Mouse (Mus musculus) naive thymus-derived CD4-positive, alpha-beta T cell, adult 5 months (primary cell): Measurements from ENCODE around the gene Ctnna2. TPM values are rescaled to one million over a fixed set of nuclear protein-coding genes. Genes with fewer than 3 reads are reported as not detected.

ENCODE experiments used
- polyA plus RNA-seq: library from polyadenylated mRNA; unstranded; fragments of 100-300 nt; shearing (Covaris generic); gene quantifications from one replicate; pipeline ENCODE4 v1.2.1, GENCODE M21; 2017

The Ctnna2 gene
- polyA plus RNA-seq = not detected

GRCm38 (mm10) chr6:77979241-77979961, at the start of gene Ctnna2:
Ctnna2 (minus strand) TSS chr6:77979699.

GRCm38 (mm10) chr6:77242601-77243406, 736.7 kb downstream of the Ctnna2 start, which contains the start of gene Lrrtm1:
Lrrtm1 (plus strand) TSS chr6:77242689.

